Mouse (Mus musculus) liver, adult 2 months (tissue): ENCODE measurements at regions not wholly inside any gene's neighbourhood (a gene's known extent, or its start where the extent isn't known, plus 50 kb on each side); places are given as distances from the start of the nearest gene placed in this dataset.

ENCODE experiments used
- DNase-seq: peaks from one replicate; pipeline ENCODE4 v3.0.0-alpha.2; 2011; ENCODE audit warnings: low read depth, low spot score; ENCODE audit errors: extremely low read depth
- H3K27ac ChIP-seq: fragments of 200-500 bp; replicated peaks from 2 replicates; pipeline ENCODE4 v1.5.1; 2012; ENCODE audit warnings: low read depth, mild to moderate bottlenecking, control low read depth, inconsistent platforms, low read length; ENCODE audit not compliant: insufficient read depth
- H3K27me3 ChIP-seq: fragments of 200-500 bp; 2 replicates; pipeline ENCODE4 v1.6.1; 2012; ENCODE audit warnings: mild to moderate bottlenecking, moderate library complexity, low read length, inconsistent platforms; ENCODE audit not compliant: control insufficient read depth, insufficient read depth
- H3K36me3 ChIP-seq: fragments of 200-500 bp; 2 replicates; pipeline ENCODE4 v1.6.1; 2012; ENCODE audit warnings: low read length, inconsistent platforms; ENCODE audit not compliant: control insufficient read depth, insufficient read depth
- H3K4me1 ChIP-seq: fragments of 200-500 bp; 2 replicates; pipeline ENCODE4 v1.6.1; 2011; ENCODE audit warnings: low read length; ENCODE audit not compliant: control insufficient read depth, insufficient read depth
- H3K4me3 ChIP-seq: fragments of 200-500 bp; 2 replicates; pipeline ENCODE4 v1.5.1; 2011; ENCODE audit warnings: low read depth, mild to moderate bottlenecking, control low read depth, low read length, moderate library complexity; ENCODE audit not compliant: insufficient read depth
- H3K79me2 ChIP-seq: fragments of 200-500 bp; 2 replicates; pipeline ENCODE4 v1.6.1; 2012; ENCODE audit warnings: inconsistent platforms, mild to moderate bottlenecking, low read length, moderate library complexity; ENCODE audit not compliant: control insufficient read depth, insufficient read depth
- H3K9ac ChIP-seq: fragments of 200-500 bp; 2 replicates; pipeline ENCODE4 v1.6.1; 2012; ENCODE audit warnings: low read depth, mild to moderate bottlenecking, control low read depth, inconsistent platforms, low read length
- CTCF ChIP-seq: fragments of 200-500 bp; IDR thresholded peaks from 2 replicates; pipeline ENCODE4 v1.5.1; 2011; ENCODE audit warnings: low read depth, low read length, control low read depth
- POLR2A ChIP-seq: fragments of 200-500 bp; IDR thresholded peaks from 2 replicates; pipeline ENCODE4 v1.6.1; 2011; ENCODE audit warnings: low read length, control low read depth; ENCODE audit not compliant: insufficient read depth; ENCODE audit errors: extremely low read depth
- WGBS: fragments of 180-500 bp; shearing (Covaris S2); methylation state at CpG from one replicate; pipeline ENCODE4 v1.1.7; 2018; 5-methylcytosine and 5-hydroxymethylcytosine counted together

- no peaks in the 10 kb centered on the region for H3K36me3 ChIP-seq
- TF ChIP-seq POLR2A = no peak
- no peak for TF ChIP-seq CTCF
- H3K9ac ChIP-seq = no peak overlapping the region
- DNase-seq = no peak
- no peaks in the 10 kb centered on the region for H3K79me2 ChIP-seq
- H3K27me3 ChIP-seq = no peaks in the 10 kb centered on the region
- 87% methylated on average over 1 of the region's 1 CpGs for WGBS
- no peak overlapping the region for H3K4me3 ChIP-seq
- H3K27ac ChIP-seq = no peak overlapping the region
- no peaks in the 10 kb centered on the region for H3K4me1 ChIP-seq
Observed at GRCm38 (mm10) chr2:137660449-137660848, 544.0 kb upstream of the Jag1 start.

- H3K36me3 ChIP-seq = no peaks in the 10 kb centered on the region
- no peak for TF ChIP-seq POLR2A
- no peak for TF ChIP-seq CTCF
- no peak for DNase-seq
- WGBS = 73% methylated on average over 3 of the region's 3 CpGs
- H3K9ac ChIP-seq = no peak overlapping the region
- H3K4me1 ChIP-seq = no peaks in the 10 kb centered on the region
- no peak overlapping the region for H3K4me3 ChIP-seq
- no peaks in the 10 kb centered on the region for H3K79me2 ChIP-seq
- H3K27me3 ChIP-seq = no peaks in the 10 kb centered on the region
- no peak overlapping the region for H3K27ac ChIP-seq
Observed at GRCm38 (mm10) chr2:137654296-137654695, 537.9 kb upstream of the Jag1 start.

GRCm38 (mm10) chr2:137644160-137644559, 527.7 kb upstream of the Jag1 start:
- Histone ChIP-seq H3K4me1 (no peaks in the 10 kb centered on the region), H3K79me2 (no peaks in the 10 kb centered on the region), H3K9ac (no peak overlapping the region), H3K27ac (no peak overlapping the region), H3K36me3 (no peaks in the 10 kb centered on the region), H3K27me3 (no peaks in the 10 kb centered on the region), H3K4me3 (no peak overlapping the region)
- no peak for DNase-seq
- no peak for TF ChIP-seq CTCF
- no peak for TF ChIP-seq POLR2A
- WGBS = 38% methylated on average over 2 of the region's 2 CpGs

DNA sequence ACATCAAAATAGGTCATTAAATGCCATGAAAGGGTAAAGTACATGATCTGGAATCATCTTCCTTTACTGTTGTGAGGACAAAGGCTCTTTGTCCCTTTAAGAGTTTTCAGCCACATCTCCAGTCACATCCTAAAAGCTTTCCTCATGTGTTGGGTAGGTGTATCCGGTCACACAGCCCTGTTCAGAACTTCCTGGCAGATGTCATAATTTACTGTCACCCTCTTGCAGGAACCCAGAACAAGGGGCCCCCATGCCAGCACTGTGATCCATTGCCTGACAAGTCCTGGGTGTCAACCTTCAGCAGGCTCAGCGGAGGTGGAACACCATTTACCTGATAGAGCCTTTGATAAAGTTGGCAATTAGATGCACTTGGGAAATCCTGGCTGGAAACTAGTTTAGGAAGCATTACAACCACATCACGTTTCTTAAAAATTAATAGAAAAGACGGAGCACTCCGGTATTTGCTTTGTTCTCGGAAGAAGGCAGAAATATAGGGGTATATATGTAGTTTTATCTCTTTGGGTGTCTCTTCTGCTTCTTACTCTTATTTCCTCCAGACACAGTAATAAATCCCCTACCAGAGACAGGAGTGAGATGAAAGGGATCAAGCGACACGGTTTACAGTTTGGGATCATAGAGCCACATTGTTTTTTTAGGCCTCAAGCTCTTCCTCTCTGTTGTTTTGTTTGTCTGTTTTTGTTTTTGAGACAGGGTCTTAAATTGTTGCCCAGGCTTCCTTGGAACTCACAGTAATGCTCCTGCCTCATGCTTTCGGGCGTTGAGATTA, 527.0 kb upstream of the Jag1 start:
- 77% methylated on average over 10 of the region's 10 CpGs for WGBS
- Histone ChIP-seq H3K36me3 (no peaks in the 10 kb centered on the region), H3K4me1 (no peaks in the 10 kb centered on the region), H3K4me3 (no peak overlapping the region), H3K9ac (no peak overlapping the region), H3K27ac (no peak overlapping the region), H3K27me3 (no peaks in the 10 kb centered on the region), H3K79me2 (no peaks in the 10 kb centered on the region)
- no peak for TF ChIP-seq POLR2A
- no peak for TF ChIP-seq CTCF
- DNase-seq = no peak

GRCm38 (mm10) chr2:137635019-137635621, 518.7 kb upstream of the Jag1 start:
- no peak overlapping the region for H3K4me3 ChIP-seq
- no peak for DNase-seq
- no peaks in the 10 kb centered on the region for H3K4me1 ChIP-seq
- WGBS = 77% methylated on average over 4 of the region's 4 CpGs
- no peak overlapping the region for H3K9ac ChIP-seq
- no peaks in the 10 kb centered on the region for H3K27me3 ChIP-seq
- H3K27ac ChIP-seq = no peak overlapping the region
- H3K79me2 ChIP-seq = no peaks in the 10 kb centered on the region
- TF ChIP-seq CTCF (no peak), POLR2A (no peak)
- no peaks in the 10 kb centered on the region for H3K36me3 ChIP-seq

DNA sequence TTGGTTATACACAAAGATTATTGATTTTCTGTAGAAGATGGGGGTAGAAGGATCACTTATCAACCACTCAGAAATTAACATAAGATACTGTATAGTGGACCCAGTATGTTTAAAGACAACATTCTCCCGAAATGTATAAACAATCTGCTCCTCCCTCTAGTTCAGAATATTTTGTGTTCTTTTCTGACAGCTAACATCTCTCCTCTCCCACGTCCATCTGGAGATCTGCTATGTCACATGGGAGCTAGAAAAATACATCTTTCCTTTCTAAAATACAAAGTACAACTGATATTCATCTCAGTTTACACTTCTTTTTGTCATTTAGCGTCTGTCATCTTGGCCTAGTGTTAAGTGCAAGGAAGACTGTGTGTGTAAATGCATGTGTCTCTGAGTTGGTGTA, 500.2 kb upstream of the Jag1 start:
- no peak for TF ChIP-seq POLR2A
- TF ChIP-seq CTCF = no peak
- 78% methylated on average over 3 of the region's 3 CpGs for WGBS

More for the DNA sequence above, 500.2 kb upstream of the Jag1 start:
- no peaks in the 10 kb centered on the region for H3K4me1 ChIP-seq
- no peaks in the 10 kb centered on the region; the same call in 1 of the 2 replicates for H3K27me3 ChIP-seq
- H3K79me2 ChIP-seq = no peaks in the 10 kb centered on the region
- H3K27ac ChIP-seq = no peak overlapping the region
- no peak for DNase-seq
- no peak overlapping the region for H3K9ac ChIP-seq
- H3K36me3 ChIP-seq = no peaks in the 10 kb centered on the region
- no peak overlapping the region for H3K4me3 ChIP-seq
